Mouse (Mus musculus) cerebellum, adult 2 months (tissue): ENCODE measurements around the gene Dnah12.

Experiments used
- CTCF ChIP-seq: fragments of 200-500 bp; IDR thresholded peaks from 2 replicates; pipeline ENCODE4 v1.5.1; 2011; ENCODE audit warnings: low read depth, mild to moderate bottlenecking, control low read depth, low read length, moderate library complexity, borderline replicate concordance; ENCODE audit not compliant: insufficient read depth
- POLR2A ChIP-seq: fragments of 200-500 bp; IDR thresholded peaks from 2 replicates; pipeline ENCODE4 v1.6.1; 2011; ENCODE audit warnings: low read length, control low read depth, borderline replicate concordance; ENCODE audit not compliant: insufficient read depth

- no peak for TF ChIP-seq CTCF
- TF ChIP-seq POLR2A: no peak
These were observed 45.3 kb upstream of the Dnah12 start for GRCm38 (mm10) chr14:26647811-26648210.
